Mouse (Mus musculus): ENCODE results near the gene Bean1. TPM values are rescaled to one million over a fixed set of nuclear protein-coding genes. Genes with fewer than 3 reads are reported as not detected.

Gene Bean1
- total and polyA plus RNA-seq, 3 experiments = not detected

DNA sequence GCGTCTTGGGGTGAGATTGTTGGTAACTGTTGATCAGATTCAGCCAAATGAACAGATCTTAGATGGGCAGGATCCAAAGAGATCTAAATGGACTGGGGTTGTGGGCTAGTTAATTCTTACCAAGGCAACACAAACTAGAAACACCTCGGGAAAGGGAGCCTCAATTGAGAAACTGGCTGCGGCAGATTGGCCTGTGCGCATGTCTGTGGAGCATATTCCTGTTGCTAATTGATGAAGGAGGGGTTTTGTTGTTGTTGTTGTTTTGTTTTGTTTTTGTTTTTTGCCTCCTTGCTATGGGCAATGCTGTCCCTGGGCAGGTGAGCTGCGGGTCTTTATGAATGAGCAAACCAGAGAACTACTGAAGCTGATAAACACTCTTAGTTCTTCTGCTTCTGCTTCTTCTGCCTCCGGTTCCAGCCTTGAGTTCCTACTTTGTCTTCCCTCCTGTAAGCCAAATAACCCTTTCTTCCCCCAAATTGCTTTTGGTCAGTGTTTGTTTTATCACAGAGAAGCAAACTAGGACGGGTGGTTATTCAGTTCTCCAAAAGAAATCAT lies 79.3 kb downstream of the Bean1 start (continued):
- peak; percentile 64 for TF ChIP-seq NRF1 (IDR thresholded peaks at IDR 0.05; ENCODE audit: insufficient read depth, low read depth, low read length, poor library complexity, severe bottlenecking)
- TF ChIP-seq POLR2AphosphoS5 (IDR thresholded peaks at IDR 0.05; ENCODE audit: borderline replicate concordance, low read depth, low read length) = no peak
- no peak for TF ChIP-seq MAFK (IDR thresholded peaks at IDR 0.05; ENCODE audit: borderline replicate concordance, low read depth, low read length)

DNA sequence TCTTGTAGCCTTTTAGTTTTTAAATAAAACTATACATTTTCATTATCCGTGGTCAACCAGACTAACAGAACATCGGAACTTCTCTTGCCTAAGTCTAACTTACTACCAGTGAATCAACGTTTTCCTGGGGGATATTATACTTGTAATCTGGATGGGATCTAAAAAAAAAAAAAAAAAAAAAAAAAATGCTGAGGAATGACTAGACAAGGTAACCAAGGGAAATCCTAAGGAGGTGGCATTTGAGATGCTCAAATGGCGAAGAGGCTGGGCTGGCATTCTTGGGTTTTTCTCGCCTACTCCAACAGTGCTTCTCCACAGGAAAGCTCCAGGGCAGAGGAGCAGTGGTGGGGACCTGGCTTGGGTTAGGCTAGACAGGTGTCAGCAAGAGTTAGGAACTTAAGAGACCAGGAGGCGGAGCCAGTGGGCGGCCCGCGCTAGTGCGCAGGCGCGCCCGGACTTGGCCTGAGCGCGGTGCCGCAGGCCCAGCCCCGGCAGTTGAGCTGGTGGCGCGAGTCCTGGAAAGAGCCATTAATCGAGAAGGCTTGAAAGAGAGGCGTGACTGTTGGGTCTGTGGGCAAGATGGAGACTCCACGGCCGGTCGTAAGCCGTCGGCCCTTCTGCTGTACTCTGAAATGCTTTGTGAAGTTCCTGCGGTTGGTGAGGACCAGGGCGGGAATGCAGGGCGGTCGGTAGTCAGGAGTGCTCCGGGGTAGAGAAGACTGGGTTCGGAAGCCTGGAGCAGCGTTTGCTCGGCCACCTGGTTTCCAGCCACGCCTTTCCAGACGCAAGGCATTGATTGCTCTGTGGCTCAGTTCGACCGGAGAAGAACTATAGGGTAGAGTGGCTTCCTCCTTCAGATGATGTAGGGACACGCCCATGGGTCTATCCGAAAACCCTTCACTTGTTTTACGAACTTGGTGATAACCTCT lies 80.5 kb downstream of the Bean1 start, which contains the start of gene Cklf:
Gene Cklf (plus strand): TSS at position 423 of the 929 bp plus-strand sequence.
- H3K9ac ChIP-seq (ENCODE audit: control insufficient read depth, low read depth, low read length, poor library complexity, severe bottlenecking) = peak within 1 kb of the TSS; percentile 73
- peak within 1 kb of the TSS; percentile 84 to 90 for H3K4me3 ChIP-seq (ENCODE audit: control insufficient read depth in 1 of 2, insufficient read depth in 1 of 2, low read depth in 2 of 2, low read length in 2 of 2)
- H3K4me1 ChIP-seq (ENCODE audit: control insufficient read depth in 1 of 2, insufficient read depth in 2 of 2, low read length in 2 of 2) = peaks cover 4 to 31% of the 10 kb centered on the region in 2 experiments
- no peaks in the 10 kb centered on the region for H3K9me3 ChIP-seq (replicated peaks; ENCODE audit: insufficient read depth, low read length)
- H3K27ac ChIP-seq (ENCODE audit: control insufficient read depth, low read depth, low read length) = peak within 1 kb of the TSS; percentile 79
- no peaks in the 10 kb centered on the region for H3K27me3 ChIP-seq (ENCODE audit: control insufficient read depth in 1 of 2, insufficient read depth in 2 of 2, low read length in 2 of 2)
- peaks cover 7% of the 10 kb centered on the region for H3K79me2 ChIP-seq (ENCODE audit: control insufficient read depth, insufficient read depth, low read length, poor library complexity)
- peak; percentile 95 for DNase-seq (ENCODE audit: low read depth, low spot score)
- H3K36me3 ChIP-seq (ENCODE audit: control insufficient read depth in 1 of 2, insufficient read depth in 2 of 2, low read length in 2 of 2) = peaks cover 0 to 15% of the 10 kb centered on the region in 2 experiments; a peak in 2 of 4 replicates
- TF ChIP-seq UBTF (IDR thresholded peaks at IDR 0.05; ENCODE audit: borderline replicate concordance, insufficient read depth, low read depth, low read length) = no peak
- peak; percentile 95 for TF ChIP-seq NELFE (IDR thresholded peaks at IDR 0.05; ENCODE audit: low read depth, low read length)
- peak; percentile 95 for TF ChIP-seq ZNF384 (IDR thresholded peaks at IDR 0.05; ENCODE audit: low read depth, low read length)
- TF ChIP-seq MXI1 (IDR thresholded peaks at IDR 0.05; ENCODE audit: low read depth, low read length) = peak; percentile 67; the same call in 1 of the 2 replicates
- no peak for TF ChIP-seq GABPA (IDR thresholded peaks at IDR 0.05; ENCODE audit: low read depth, low read length)
- TF ChIP-seq CTCF (IDR thresholded peaks at IDR 0.05 in 2 of 3, conservative IDR thresholded peaks at IDR 0.05 in 1 of 3; ENCODE audit: control insufficient read depth in 1 of 3, insufficient read depth in 1 of 3, low read depth in 2 of 3, low read length in 3 of 3, poor library complexity in 1 of 3, severe bottlenecking in 1 of 3) = no peak
- no peak for TF ChIP-seq RAD21 (IDR thresholded peaks at IDR 0.05; ENCODE audit: low read depth, low read length)
- peak; percentile 50; the same call in 1 of the 2 replicates for TF ChIP-seq E2F4 (IDR thresholded peaks at IDR 0.05; ENCODE audit: borderline replicate concordance, low read depth, low read length)
- TF ChIP-seq USF2 (IDR thresholded peaks at IDR 0.05; ENCODE audit: borderline replicate concordance in 1 of 2, insufficient read depth in 1 of 2, low read depth in 1 of 2, low read length in 2 of 2) = no peak
- peak; percentile 90 for TF ChIP-seq ZMIZ1 (IDR thresholded peaks at IDR 0.05; ENCODE audit: low read depth, low read length)
- TF ChIP-seq MAFK (IDR thresholded peaks at IDR 0.05; ENCODE audit: borderline replicate concordance, low read depth, low read length) = no peak
- no peak for TF ChIP-seq BHLHE40 (IDR thresholded peaks at IDR 0.05; ENCODE audit: borderline replicate concordance, low read depth, low read length)
- 0 out of 2 replicates have a peak, but pooled peaks have one; percentile 20 for TF ChIP-seq ELF1 (IDR thresholded peaks at IDR 0.05; ENCODE audit: low read depth, low read length)
- no peak for TF ChIP-seq MYB (IDR thresholded peaks at IDR 0.05; ENCODE audit: low read depth, low read length)
- no peak for TF ChIP-seq ZC3H11A (IDR thresholded peaks at IDR 0.05; ENCODE audit: low read depth, low read length)
- peak; percentile 70; the same call in 1 of the 2 replicates for TF ChIP-seq TBP (IDR thresholded peaks at IDR 0.05; ENCODE audit: low read depth, low read length)
- TF ChIP-seq KAT2A (conservative IDR thresholded peaks at IDR 0.05; ENCODE audit: low read depth, low read length) = no peak; the same call in 1 of the 2 replicates
- no peak for TF ChIP-seq MEF2A (IDR thresholded peaks at IDR 0.05; ENCODE audit: extremely low read depth, insufficient replicate concordance, low read depth, low read length, poor library complexity, severe bottlenecking)
- no peak for TF ChIP-seq JUND (IDR thresholded peaks at IDR 0.05; ENCODE audit: low read depth, low read length)
- peak; percentile 68; the same call in 1 of the 2 replicates for TF ChIP-seq MYC (IDR thresholded peaks at IDR 0.05; ENCODE audit: low read depth, low read length)
- peak; percentile 59; the same call in 1 of the 2 replicates for TF ChIP-seq POLR2AphosphoS5 (IDR thresholded peaks at IDR 0.05; ENCODE audit: borderline replicate concordance, low read depth, low read length)
- 0 out of 2 replicates have a peak, but pooled peaks have one; percentile 11 for TF ChIP-seq MAZ (IDR thresholded peaks at IDR 0.05; ENCODE audit: low read depth, low read length)
- no peak for TF ChIP-seq TAL1 (IDR thresholded peaks at IDR 0.05; ENCODE audit: low read length)
- TF ChIP-seq EP300 (IDR thresholded peaks at IDR 0.05; ENCODE audit: low read depth in 1 of 2, low read length in 2 of 2) = peak in 1 of 2 experiments; percentile 3; a peak in 1 of 4 replicates
- no peak for TF ChIP-seq USF1 (IDR thresholded peaks at IDR 0.05; ENCODE audit: low read depth, low read length)
- no peak for TF ChIP-seq ZKSCAN1 (IDR thresholded peaks at IDR 0.05; ENCODE audit: low read depth, low read length)
- peak; percentile 18; the same call in 1 of the 2 replicates for TF ChIP-seq GATA1 (IDR thresholded peaks at IDR 0.05; ENCODE audit: low read depth, low read length)
- TF ChIP-seq CHD1 (IDR thresholded peaks at IDR 0.05; ENCODE audit: low read depth, low read length) = 0 out of 2 replicates have a peak, but pooled peaks have one; percentile 67
- TF ChIP-seq SIN3A (IDR thresholded peaks at IDR 0.05; ENCODE audit: low read length) = peak; percentile 80
